Mouse (Mus musculus) liver, embryonic 14.5 days (tissue): Measurements from ENCODE around the gene Vamp5.
A peak's percentile ranks its signal among the peaks of the same experiment; 100 is the strongest.

ENCODE experiments used
- CTCF ChIP-seq: IDR thresholded peaks from 2 replicates; pipeline ENCODE4 v1.5.1; 2016; ENCODE audit warnings: antibody characterized with exemption, low read depth, control low read depth
- EP300 ChIP-seq: IDR thresholded peaks from 2 replicates; pipeline ENCODE4 v1.6.1; 2016; ENCODE audit warnings: antibody characterized with exemption, low read depth

- peak; percentile 49 for TF ChIP-seq CTCF
- no peak for TF ChIP-seq EP300
These were observed 10.7 kb downstream of the Vamp5 start for GRCm38 (mm10) chr6:72369557-72369956.
